Mouse (Mus musculus): ENCODE results near the gene Mars. TPM values are rescaled to one million over a fixed set of nuclear protein-coding genes. Genes with fewer than 3 reads are reported as not detected.

Gene Mars
- total RNA-seq, 1 experiment from 2014 or later = 187 TPM

DNA sequence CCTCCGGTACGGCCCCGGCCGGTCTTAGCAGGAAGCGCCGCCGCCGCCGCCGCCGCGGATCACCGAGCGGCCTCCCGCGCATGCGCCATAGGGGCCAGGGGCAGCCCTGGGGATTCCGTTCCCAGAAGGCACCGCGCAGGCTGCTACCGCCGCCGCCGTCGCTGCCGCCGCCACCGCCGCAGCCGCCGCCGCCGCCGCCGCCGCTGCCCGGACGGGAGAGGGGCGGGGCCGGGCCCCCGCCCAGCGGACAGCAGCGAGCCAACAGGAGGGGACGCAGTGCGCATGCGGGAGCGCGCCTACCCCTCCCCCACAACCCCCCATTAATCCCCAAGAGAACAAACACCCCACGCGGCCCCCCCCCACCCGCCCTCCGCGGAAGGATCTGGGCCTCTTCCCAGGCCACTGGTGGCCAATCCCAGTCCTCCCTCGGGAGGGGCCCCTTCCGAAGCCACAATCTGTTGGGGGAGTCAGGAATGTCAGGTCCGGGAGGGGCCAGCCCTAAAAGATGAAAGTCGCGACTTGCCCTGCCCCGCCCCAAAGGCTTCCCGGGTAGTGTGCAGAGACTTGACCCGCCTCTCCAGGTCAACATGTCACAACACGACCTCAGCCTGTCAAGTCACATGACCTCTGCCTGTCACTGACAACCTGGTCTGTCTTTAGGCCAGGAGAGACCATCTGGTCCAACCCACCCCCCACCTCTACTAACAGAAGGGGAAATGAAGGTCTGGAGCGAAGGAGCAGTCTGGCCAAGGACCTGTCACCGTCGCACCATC lies 22.6 kb downstream of the Mars start, which contains the start of gene Mbd6:
Mbd6 (minus strand) TSS at position 219 of the 773 bp plus-strand sequence.
- peak; percentile 36 for ATAC-seq (replicated peaks; ENCODE audit: low read depth, poor library complexity, severe bottlenecking)

DNA sequence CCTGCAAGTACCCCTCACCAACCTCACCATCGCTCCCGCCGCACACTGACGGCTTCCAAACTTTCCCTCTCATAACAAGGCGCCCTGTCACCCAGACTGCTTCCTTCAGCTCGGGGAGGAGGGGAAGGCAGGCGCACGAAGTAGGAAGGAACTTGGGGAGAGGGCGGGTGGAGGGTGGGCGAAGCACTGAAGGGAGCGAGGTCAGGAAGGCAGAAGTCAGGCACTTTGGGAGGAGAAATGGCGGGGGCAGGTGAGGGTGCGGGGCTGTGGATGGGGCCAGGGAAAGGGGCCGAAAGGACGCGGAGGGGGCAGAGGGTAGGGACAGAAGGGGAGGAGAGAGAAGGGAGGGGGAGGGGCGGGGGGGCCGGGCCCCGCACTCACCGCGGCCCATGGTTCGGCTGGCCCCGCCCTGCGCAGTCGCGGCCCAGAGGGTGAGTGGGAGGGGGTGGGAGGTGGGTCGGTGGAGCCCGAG lies 23.2 kb downstream of the Mars start:
- no peak for ATAC-seq (replicated peaks; ENCODE audit: low read depth, poor library complexity, severe bottlenecking)

DNA sequence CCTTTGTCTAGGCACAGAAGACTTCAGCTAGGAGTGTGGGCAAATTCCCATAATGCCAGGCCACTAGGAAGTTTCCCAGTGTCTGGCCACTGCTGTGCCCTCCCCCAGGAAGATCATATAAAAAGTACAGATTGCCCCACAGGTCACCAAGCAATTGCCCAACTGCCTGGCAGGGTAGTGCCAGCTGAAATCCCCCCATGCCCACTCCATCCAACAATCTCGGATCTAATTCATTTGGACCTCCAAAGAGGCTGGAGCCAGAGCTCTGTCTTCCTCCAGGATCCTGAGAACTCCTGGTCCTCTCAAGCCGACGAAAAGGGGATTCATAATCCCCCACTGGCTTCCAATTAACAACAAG lies 23.7 kb downstream of the Mars start:
- no peak for ATAC-seq (replicated peaks; ENCODE audit: low read depth, poor library complexity, severe bottlenecking)

DNA sequence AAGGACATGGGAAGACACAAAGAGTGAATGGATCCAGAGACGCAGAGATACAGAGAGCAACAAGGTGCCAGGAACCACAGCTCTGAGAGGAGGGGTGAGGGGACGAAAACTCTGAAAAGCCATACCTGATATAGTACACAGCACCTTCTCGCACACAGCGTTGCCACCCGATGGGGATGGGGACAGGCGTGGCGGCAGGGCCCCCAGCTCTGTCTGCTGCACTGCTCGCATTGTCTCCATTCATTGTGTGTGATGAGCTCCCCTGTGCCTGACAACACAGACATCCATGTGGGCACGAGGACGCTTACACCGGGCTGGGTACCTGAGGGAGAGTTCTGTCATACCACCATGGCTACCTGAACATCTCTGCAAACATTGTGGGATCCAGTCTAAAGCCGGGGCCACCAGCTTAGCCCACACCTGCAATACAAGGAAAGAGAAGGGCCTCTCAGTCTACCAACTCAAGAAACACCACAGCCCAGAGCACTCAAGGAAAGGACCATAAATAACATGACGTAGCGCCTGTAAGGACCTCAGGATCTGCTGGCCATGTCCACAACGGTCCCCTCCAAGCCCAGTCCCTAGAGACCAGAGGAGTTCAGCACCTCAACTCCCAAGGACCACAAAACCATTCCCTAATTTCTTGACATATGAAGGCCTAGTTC lies 24.2 kb downstream of the Mars start:
- no peak for ATAC-seq (replicated peaks; ENCODE audit: low read depth, poor library complexity, severe bottlenecking)

DNA sequence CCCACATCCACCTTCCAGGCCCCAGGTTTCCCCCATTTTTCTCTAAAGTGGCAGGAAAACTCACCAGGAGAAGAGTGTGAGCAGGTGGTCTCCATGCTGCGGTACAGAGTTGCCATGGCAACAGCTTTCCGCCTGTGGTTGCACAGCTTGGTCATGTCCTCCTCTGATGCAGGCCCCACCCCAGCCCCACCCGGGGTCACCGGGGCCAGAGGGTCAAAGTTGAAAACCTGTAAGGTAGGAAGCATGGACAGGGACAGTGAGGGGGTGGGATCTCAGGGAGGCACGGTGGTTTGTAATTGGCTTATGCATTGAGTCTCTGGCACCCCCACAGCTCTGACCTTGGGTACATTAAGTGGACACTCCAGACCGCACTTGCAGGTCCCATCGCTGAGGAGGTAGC lies 24.9 kb downstream of the Mars start:
- no peak for ATAC-seq (replicated peaks; ENCODE audit: low read depth, poor library complexity, severe bottlenecking)

DNA sequence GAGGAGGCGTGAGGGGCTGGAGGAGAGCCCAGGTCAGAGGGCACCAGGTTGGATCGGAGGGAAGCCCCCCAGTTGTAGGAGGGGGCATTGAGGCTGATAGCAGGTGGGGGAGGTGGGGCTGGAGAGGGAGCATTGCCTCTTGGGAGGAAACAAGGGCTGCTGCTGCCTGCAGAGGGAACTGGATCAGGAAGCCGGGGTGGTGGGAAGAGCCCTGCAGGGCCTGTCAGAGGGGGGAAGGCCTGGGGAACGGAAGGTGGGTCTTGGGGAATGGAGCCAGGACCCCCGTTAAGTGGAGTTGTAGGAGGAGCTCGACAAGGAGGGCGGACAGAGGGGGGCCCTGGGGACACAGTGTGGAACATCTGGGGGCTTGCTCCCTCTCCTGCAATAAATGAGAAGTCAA lies 25.4 kb downstream of the Mars start:
- no peak for ATAC-seq (replicated peaks; ENCODE audit: low read depth, poor library complexity, severe bottlenecking)

DNA sequence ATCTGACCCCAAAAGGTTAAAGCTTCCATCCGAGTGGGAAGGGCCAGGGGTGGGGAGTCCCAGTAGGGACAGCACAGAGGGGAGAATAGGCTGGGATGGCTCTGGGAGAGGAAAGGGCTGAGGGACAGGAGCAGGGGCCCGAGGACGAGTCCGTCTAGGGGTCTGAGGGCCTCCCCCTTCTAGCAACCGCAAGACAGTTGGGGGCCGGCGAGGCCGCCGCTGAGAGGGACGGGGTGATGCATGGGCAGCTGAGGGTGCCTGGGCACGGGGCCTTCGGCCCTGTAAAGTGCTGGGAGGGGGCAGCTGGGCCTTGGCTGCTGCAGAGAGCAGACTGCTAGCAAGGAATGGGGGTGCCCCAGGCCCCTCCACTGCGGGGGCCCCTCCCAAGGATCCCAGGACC lies 25.9 kb downstream of the Mars start:
- no peak for ATAC-seq (replicated peaks; ENCODE audit: low read depth, poor library complexity, severe bottlenecking)

DNA sequence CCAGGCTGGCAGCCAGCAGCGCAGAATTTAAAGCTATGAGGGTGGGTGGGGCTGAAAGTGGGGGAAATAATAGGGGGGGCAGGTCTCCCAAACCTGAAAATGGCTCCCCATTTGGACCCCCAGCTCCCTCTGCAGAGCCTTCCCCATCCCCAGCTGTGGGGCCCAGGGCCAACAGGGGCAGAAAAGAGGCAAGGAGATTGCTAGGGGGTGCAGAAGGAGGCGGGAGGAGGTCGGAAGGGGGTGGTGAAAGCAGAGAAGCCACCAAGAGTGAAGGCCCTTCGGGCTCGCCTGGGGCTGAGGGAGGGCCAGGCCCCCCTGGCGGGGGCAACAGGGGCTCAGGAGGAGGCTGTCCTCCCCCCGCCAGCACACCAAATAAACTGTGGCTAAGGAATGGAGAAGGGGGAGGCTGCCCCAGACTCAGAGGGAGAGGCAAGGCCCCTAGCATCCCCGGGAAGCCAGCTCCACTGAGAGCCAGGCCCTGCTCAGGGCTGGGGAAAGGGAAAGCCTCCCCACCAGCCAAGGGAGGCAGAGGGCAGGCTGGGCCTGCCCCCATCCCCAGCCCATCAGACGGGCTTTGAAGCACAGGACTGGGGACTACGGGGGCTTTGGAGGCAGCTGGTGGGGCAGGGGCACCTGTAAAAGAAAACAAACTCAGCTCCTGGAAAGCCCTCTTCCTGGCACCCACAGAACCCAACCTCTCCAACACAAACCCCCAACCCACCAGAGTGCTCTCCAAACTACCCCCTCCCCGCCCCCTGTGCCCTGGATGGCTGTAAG lies 26.7 kb downstream of the Mars start:
- ATAC-seq (replicated peaks; ENCODE audit: low read depth, poor library complexity, severe bottlenecking) = no peak

DNA sequence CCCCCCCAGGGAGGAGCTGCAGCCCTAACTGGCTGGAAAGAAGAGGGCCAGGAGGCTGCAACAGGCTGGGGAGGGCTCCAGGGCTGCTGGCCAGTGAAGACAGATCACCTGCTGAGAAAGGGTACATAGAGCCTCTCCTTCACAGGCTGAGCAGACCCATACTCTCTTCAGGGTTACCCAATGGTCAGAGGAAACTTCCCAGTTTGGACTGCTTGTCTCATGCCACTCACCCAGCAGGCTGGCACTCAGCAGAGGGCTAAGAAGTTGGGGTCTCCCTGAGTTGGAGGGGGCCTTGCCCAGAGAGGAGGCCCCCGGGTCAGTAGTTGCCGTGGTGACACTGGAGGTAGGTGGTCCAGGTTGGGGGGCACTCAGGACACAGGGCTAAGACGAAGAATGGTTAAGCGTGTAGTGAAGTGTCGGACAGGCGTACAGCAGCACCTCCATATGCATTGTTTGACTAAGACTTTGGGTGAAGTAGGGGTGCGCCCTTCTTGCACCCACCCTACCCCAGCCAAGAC lies 27.4 kb downstream of the Mars start:
- no peak for ATAC-seq (replicated peaks; ENCODE audit: low read depth, poor library complexity, severe bottlenecking)

DNA sequence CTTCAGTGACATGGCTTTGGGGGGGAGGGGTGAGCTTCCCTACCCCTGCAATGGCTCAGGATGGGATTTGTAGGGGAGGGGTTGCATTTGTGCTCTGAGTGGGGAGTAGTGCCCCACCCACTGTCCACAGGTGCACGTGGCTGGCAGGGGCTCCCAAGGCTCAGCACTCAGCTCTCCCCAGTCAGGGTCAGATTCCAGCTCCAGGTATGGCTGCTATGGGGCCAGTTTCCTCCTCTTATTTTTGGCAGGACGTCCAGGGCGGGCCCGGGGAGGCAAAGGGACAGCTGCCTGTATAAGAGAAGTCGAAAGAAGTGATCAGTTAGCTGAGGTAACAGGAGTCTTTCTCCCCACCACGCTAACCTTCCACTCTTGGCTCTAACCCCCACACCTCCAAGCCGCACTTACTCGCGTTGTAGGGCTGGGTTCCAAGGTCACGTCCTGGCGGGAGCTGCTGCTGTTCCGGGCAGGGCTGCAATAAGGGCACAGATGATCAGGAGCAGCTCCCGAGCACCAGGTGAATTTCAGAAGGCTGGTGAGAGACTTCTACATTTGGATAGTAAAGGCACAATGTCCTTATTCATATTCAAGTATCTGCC lies 28.9 kb downstream of the Mars start:
- ATAC-seq (replicated peaks; ENCODE audit: low read depth, poor library complexity, severe bottlenecking) = no peak

DNA sequence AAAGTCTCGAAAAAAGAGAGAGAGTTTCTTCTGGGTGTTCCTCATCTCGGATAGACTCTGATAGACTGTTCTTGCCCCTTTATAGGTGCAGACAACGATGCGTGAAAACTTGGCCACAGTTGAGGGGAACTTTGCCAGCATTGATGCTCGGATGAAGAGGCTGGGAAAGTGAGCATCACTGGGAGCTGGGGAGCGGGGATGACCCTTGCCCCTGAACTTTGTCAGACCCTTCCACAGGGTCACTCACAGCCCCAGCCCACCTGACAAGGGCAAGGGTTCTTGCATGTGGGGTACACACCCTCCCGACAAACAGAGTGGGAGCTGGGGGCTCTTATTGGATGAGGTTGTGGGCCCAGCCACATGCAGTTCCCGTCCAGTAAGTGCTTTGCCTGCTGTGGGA lies 30.3 kb downstream of the Mars start:
- no peak for ATAC-seq (replicated peaks; ENCODE audit: low read depth, poor library complexity, severe bottlenecking)

DNA sequence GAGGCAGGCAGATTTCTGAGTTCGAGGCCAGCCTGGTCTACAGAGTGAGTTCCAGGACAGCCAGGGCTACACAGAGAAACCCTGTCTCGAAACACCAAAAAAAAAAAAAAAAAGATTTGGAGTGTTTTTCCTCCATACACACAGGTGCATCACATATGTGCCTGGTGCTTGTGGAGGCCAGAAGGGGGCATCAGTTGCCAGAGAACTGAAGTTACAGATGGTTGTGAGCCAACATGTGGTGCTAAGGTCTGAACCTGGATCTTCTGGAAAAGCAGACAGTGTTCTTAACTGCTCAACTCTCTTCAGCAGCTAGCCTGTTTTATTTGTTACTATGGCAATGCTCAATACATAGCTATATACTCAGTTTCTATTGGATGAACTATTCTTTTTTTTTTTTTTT lies 31.9 kb downstream of the Mars start:
- no peak for ATAC-seq (replicated peaks; ENCODE audit: low read depth, poor library complexity, severe bottlenecking)

DNA sequence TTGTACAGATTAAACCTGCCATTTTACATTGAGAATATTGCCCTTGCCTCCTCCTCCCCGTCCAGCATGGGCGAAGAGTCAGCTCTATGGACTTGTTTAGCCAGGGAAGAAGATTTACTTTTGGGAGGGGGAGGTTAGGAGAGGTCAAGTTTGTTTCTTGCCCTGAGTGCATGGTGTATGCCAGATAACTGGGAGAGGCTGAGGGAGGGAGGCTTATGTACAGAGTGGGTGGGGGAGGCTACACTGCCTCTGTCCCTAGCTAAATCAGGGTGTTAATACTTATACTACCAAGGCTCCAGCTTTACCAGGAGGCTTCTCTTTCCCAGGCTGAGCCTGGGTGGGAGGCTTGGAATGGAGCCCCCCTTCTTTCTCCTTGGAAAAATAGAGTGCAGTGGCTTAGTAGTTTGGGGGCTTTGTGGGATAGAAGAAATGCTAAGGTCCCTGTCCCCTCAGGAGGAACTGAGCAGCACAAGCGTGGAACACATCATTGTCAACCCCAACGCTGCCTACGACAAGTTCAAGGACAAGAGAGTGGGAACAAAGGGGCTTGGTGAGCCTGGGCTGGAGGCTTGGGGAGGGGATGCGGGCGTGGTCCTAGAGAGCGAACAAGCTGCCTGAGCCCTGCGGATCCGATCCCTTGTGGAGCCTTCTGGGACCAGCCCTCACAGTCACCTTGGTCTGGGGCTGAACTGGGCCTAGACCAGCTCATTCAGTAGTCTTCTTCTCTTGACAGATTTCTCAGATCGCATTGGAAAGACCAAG lies 37.1 kb downstream of the Mars start:
- ATAC-seq (replicated peaks; ENCODE audit: low read depth, poor library complexity, severe bottlenecking) = no peak

DNA sequence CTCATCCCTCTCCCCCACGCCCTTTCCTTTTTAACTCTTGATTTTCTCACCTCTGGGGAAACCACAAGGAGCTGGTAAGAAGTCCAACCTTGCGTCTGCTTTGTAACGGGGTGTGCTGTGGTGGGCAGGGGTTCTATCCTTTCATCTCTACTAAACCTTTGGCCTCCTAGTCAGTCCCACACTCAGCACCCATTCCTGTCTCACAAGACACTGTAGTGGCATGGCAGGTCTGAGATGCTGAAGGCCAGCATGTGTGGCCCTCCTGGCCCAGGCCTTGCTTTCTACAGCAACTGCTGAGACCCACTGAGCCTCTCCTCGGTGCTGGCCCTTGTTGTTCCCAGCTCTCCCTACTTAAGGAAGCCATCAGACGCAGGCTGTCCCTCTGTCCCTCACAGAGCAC lies 39.2 kb downstream of the Mars start:
- no peak for ATAC-seq (replicated peaks; ENCODE audit: low read depth, poor library complexity, severe bottlenecking)

DNA sequence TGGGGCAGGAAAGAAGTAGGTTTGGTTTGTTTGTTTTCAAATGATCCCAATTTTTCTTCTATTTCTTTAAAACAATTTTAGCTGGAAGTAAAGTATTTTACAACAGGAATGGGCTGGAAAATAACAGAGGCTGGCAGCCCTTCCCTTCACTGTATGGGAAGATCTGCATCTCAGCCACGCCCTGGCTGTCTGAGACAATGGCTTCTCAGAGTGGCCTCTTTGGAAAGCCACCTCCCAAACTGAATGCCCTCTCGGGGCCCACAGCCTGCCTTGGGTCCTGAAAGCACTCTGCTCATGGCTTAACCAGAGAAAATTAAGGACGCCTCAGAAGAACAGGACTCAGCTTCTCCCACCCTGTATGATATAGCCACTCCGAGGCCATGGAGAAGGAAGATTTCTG lies 41.7 kb downstream of the Mars start:
- no peak for ATAC-seq (replicated peaks; ENCODE audit: low read depth, poor library complexity, severe bottlenecking)

DNA sequence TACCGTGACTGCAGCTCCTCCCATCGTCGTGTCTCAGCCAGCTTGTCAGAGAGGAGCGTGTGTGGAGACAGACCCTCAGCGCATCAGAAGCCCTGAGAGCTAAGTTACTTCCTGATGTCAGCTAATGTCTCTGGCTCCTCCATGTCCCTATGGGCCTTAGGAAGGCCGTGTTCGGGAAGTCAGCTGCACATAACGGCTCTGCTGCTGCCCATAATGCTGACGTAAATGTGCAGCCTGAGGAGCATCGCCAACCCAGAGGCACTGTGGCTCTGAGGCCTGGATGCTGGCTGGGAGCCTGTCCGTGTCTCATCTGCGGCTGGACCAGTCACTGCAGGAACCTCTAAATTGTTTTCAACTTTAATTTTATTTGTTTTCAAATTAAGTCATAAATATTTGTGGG lies 42.5 kb downstream of the Mars start:
- ATAC-seq (replicated peaks; ENCODE audit: low read depth, poor library complexity, severe bottlenecking) = no peak

DNA sequence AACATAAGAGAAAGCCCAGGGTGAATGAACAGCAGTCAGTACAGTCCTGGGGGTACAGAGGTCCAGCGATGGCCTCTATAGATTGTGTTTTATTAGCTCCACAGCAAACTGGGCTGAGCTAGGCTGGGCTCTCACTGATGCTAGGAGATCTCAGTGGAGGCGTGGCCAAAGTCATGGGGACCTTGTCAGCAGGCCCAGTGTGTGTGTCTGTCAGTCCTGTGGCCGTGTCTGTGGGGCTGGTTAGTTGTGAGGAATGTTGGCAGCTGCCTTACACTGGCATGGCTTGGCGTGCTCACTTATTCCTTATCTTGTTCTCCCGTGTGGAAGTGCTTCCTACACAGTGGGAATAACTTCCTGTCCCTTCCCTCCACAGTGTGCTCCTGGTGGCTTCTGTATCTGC lies 43.2 kb downstream of the Mars start:
- no peak for ATAC-seq (replicated peaks; ENCODE audit: low read depth, poor library complexity, severe bottlenecking)

DNA sequence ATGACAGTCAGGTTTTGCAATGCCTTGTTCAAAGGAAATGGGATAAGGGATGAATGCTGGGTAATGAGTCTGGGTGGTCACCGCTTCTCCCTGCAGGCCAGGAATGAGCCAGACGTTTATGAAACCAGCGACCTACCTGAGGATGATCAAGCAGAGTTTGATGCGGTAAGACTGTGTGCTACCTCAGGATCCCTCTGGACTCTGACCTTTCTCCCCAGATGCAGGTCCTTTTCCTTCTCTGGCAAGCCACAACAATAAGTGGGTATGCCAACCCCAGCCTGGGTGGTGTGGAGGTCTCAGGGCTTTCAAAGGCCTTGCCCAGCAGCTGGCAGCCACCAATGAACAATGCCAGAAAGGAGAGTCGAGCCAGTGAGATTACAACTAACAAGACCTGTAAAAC lies 44.3 kb downstream of the Mars start:
- ATAC-seq (replicated peaks; ENCODE audit: low read depth, poor library complexity, severe bottlenecking) = no peak

All from common myeloid progenitor, adult 5-6 weeks (primary cell).